Mouse (Mus musculus): ENCODE measurements around the gene Lin28b.

- TF ChIP-seq CTCF (IDR thresholded peaks at IDR 0.05; ENCODE audit: low read depth, low read length) (no peak), POLR2A (IDR thresholded peaks at IDR 0.05; ENCODE audit: insufficient read depth, low read length) (no peak), EP300 (IDR thresholded peaks at IDR 0.05; ENCODE audit: insufficient read depth, low read depth, low read length) (no peak)
Observed at GRCm38 (mm10) chr10:45486603-45486946, 380 bp upstream of the Lin28b start.

Data from ES-Bruce4 (cell line).